Mouse (Mus musculus) stomach, postnatal 0 days (tissue): ENCODE results near the gene Olfr156. TPM values are rescaled to one million over a fixed set of nuclear protein-coding genes. Genes with fewer than 3 reads are reported as not detected.
"Not testable (repeated sequence)": the region's sequence is repeated elsewhere in the genome, so short reads cannot be mapped to it uniquely, and the experiment has no call there.

Source experiments
- ATAC-seq: fragments of 200-750 bp; cut with Nextera tagmentation; 2 replicates; pipeline ENCODE4 v1.8.0; 2017; ENCODE audit not compliant: low FRiP score, low TSS enrichment
- DNase-seq: peaks from one replicate; pipeline ENCODE4 v3.0.0-alpha.2; 2016; ENCODE audit warnings: low spot score
- H3K27ac ChIP-seq: fragments of 300-500 bp; sonication (generic); replicated peaks from 2 replicates; pipeline ENCODE4 v1.5.1; 2014; ENCODE audit warnings: mild to moderate bottlenecking, control low read depth
- H3K27me3 ChIP-seq: fragments of 300-500 bp; sonication (generic); 2 replicates; pipeline ENCODE4 v1.6.1; 2014; ENCODE audit warnings: low read length; ENCODE audit not compliant: control insufficient read depth, insufficient read depth
- H3K36me3 ChIP-seq: fragments of 300-500 bp; sonication (generic); 2 replicates; pipeline ENCODE4 v1.6.1; 2014; ENCODE audit warnings: low read length, mixed read lengths; ENCODE audit not compliant: control insufficient read depth, insufficient read depth
- H3K4me1 ChIP-seq: fragments of 300-500 bp; sonication (generic); replicated peaks from 2 replicates; pipeline ENCODE4 v1.6.1; 2014; ENCODE audit warnings: antibody characterized with exemption; ENCODE audit not compliant: control insufficient read depth, insufficient read depth
- H3K4me2 ChIP-seq: fragments of 300-500 bp; sonication (generic); replicated peaks from 2 replicates; pipeline ENCODE4 v1.6.1; 2014; ENCODE audit warnings: low read depth, mild to moderate bottlenecking, control low read depth, moderate library complexity
- H3K4me3 ChIP-seq: fragments of 300-500 bp; sonication (generic); 2 replicates; pipeline ENCODE4 v1.5.1; 2014; ENCODE audit warnings: low read depth, low read length, control low read depth
- H3K9ac ChIP-seq: fragments of 300-500 bp; sonication (generic); 2 replicates; pipeline ENCODE4 v1.6.1; 2014; ENCODE audit warnings: mild to moderate bottlenecking, low read length, control low read depth, mixed read lengths
- H3K9me3 ChIP-seq: fragments of 300-500 bp; sonication (generic); 2 replicates; pipeline ENCODE4 v1.6.1; 2016; ENCODE audit warnings: low read length; ENCODE audit not compliant: control insufficient read depth
- CTCF ChIP-seq: IDR thresholded peaks from 2 replicates; pipeline ENCODE4 v1.5.1; 2016; ENCODE audit warnings: antibody characterized with exemption, low read depth, mild to moderate bottlenecking, moderate library complexity
- EP300 ChIP-seq: optimal IDR thresholded peaks from 2 replicates; pipeline ENCODE3; 2016; ENCODE audit warnings: antibody characterized with exemption
- WGBS: fragments of 180-500 bp; shearing (Covaris S2); extraction: QIAGEN DNeasy Blood & Tissue Kit; methylation state at CpG from one replicate; pipeline ENCODE4 v1.1.7; 2014; 5-methylcytosine and 5-hydroxymethylcytosine counted together
- polyA plus RNA-seq: library from polyadenylated mRNA; unstranded; fragments of >200 nt; fragmentation: Nextera tagmentation; extraction: Ambion mirVana; gene quantifications from 2 replicates; pipeline ENCODE4 v1.2.1, GENCODE M21; 2015

Gene Olfr156
- polyA plus RNA-seq, 1 experiment from 2014 or later = not detected

DNA sequence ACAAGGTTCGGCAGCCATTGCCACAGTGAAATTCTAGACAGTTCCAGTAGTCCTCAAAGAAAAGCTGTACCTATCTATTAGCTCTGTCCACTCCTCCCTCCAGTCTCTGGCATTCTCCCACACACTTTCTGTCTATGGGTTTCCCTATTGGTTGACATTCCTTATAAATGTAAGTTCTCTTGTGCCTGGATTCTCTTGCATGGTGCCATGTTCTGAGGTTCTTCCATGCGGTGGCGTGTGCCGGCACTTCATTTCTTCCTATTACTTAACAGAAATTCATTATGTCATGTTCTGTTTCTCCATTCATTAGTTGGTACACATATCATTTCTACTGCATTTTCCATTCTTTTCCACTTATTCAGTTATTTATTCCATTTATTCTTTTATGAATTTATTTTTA, 5.1 kb upstream of the Olfr156 start:
- WGBS = 82% methylated on average over 4 of the region's 4 CpGs
- H3K9me3 ChIP-seq = no peaks in the 10 kb centered on the region
- H3K4me3 ChIP-seq = no peak overlapping the region
- DNase-seq (no peak), ATAC-seq (no peak)
- H3K9ac ChIP-seq = no peak overlapping the region
- no peak overlapping the region for H3K27ac ChIP-seq
- no peaks in the 10 kb centered on the region for H3K4me1 ChIP-seq
- H3K36me3 ChIP-seq = no peaks in the 10 kb centered on the region
- H3K27me3 ChIP-seq = no peaks in the 10 kb centered on the region
- TF ChIP-seq CTCF = no peak
- no peak for TF ChIP-seq EP300
- no peak overlapping the region for H3K4me2 ChIP-seq

DNA sequence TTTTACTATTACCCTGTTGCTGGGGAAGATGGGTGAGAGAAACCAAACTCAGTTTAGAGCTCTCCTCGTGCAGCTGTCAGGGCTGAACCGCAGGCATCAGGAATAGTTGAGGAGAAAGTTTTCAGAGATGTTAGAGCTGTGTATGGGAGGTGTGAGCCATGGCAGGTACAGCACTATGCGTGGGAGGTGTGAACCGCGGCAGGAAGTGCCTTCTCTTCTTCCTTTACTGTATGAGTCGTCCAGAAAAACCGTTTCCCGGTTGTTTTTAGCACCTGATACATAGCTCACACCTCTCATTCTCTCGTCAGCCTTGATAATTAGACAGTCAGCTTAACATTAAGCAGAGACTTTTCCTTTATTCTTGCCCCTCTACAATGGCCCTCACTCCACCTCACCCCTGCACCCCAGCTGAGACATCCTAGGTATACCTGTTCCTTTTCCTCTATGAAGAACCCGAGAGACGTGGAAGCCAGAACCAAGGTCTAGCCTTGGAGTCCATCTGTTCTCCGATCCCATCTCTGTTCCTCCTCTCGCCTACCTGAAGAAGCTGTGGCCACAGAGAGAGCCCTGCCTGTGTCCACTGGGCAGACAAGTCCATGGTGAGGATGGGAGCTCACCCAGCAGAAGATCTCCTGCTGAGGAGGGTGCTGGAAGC, 672 bp downstream of the Olfr156 start:
- Histone ChIP-seq H3K36me3 (no peaks in the 10 kb centered on the region), H3K27me3 (no peaks in the 10 kb centered on the region), H3K4me1 (no peaks in the 10 kb centered on the region), H3K27ac (no peak overlapping the region), H3K4me2 (no peak overlapping the region), H3K9me3 (no peaks in the 10 kb centered on the region), H3K9ac (no peak overlapping the region), H3K4me3 (no peak overlapping the region)
- DNase-seq (no peak), ATAC-seq (no peak)
- 80% methylated on average over 13 of the region's 13 CpGs for WGBS
- no peak for TF ChIP-seq EP300
- TF ChIP-seq CTCF = no peak

DNA sequence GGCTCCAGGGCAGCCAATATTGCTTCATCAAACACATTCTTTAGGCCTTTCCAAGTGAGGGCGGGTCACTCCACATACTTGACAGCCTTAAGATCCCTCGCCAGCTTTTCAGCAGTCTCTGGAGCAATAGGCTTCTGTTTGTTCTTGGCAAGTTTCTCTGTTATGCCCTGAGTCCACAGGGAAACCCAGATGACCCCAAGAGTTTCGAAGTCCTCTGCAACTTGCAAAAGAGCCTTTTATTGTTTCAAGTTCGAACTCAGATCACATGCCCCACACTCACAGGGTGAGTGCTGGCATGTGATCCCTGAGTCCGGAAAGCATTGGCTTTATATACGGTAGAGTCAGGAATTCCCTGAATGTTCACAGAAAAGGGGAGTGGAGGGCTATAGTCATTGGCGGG, 24.8 kb downstream of the Olfr156 start:
- Histone ChIP-seq H3K4me3 (no peak overlapping the region), H3K27me3 (no peaks in the 10 kb centered on the region), H3K9ac (no peak overlapping the region), H3K36me3 (no peaks in the 10 kb centered on the region), H3K4me2 (no peak overlapping the region), H3K4me1 (no peaks in the 10 kb centered on the region), H3K9me3 (no peaks in the 10 kb centered on the region; the same call in 1 of the 2 replicates), H3K27ac (no peak overlapping the region)
- ATAC-seq = no peak
- DNase-seq = no peak
- 63% methylated on average over 7 of the region's 7 CpGs for WGBS
- TF ChIP-seq EP300 (no peak), CTCF (no peak)

DNA sequence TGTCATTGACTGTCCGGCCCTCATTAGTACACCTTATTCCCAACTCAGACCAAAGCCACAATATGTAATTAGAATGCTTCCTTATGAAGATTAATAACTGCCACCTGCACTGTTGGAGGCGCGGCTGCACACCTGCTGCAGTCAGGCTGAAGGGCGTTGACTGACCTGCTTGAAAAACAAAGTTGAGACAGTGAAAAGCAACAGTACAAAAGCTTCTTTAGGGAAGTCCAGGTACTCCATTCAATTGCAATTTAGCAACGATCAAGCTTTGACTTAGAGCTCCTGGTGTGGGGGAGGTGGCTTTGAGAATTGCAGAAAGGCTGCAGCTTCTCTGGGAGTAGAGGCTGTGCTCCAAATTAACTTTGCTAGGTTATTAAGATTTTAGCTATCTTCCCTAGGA, 27.9 kb downstream of the Olfr156 start:
- WGBS = 67% methylated on average over 5 of the region's 5 CpGs
- not testable (repeated sequence) for H3K4me1 ChIP-seq, ATAC-seq

DNA sequence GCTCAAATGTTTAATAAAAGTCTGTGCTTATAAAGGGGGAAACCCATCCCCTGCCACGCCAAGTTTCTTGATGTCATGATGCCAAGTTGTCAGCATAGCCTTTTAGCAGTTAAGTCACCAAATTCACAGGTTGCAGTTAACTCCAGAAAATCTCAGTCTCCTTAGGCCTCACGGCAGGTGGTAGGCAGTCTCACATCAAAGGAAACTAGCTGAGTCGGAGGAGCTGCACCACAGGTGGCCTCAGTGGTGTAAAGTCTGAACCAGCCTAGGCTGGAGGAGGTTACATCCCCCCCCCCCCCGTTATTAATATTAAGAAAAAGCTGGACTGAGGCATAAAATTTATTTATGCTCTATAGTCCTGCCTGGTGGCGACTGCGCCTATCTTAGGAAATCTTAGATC, 28.4 kb downstream of the Olfr156 start:
- Histone ChIP-seq H3K27ac (no peak overlapping the region), H3K9ac (no peak overlapping the region), H3K9me3 (no peaks in the 10 kb centered on the region), H3K4me3 (no peak overlapping the region), H3K27me3 (no peaks in the 10 kb centered on the region), H3K36me3 (no peaks in the 10 kb centered on the region), H3K4me1 (no peaks in the 10 kb centered on the region), H3K4me2 (no peak overlapping the region)
- ATAC-seq (no peak), DNase-seq (no peak)
- TF ChIP-seq CTCF (no peak), EP300 (no peak)
- WGBS = 69% methylated on average over 6 of the region's 6 CpGs

More for the DNA sequence above, 27.9 kb downstream of the Olfr156 start:
- not testable (repeated sequence) for H3K4me2 ChIP-seq, H3K27me3 ChIP-seq, H3K27ac ChIP-seq, H3K9me3 ChIP-seq, H3K36me3 ChIP-seq, DNase-seq, H3K9ac ChIP-seq, H3K4me3 ChIP-seq

DNA sequence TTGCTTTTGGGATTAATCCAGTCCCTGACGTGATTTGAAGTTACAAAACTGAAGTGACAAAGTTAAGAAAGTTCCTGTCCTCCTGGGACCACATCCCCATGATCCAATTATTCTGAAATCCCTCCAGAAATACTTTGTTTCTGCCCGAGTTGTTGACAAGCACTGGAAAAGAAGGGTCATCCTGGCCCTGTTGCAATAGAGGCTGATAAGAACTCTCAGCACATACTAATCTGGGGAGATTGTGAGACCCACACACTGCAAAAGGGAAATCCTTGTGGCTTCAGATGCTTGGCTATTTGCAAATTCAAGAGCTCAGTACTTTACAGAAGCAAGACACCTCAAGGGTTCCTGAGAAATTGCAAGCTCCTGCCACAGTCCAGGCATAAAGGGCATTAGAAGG, 51.4 kb downstream of the Olfr156 start:
- Histone ChIP-seq H3K9me3 (no peaks in the 10 kb centered on the region), H3K36me3 (no peaks in the 10 kb centered on the region), H3K9ac (no peak overlapping the region), H3K4me2 (no peak overlapping the region), H3K27me3 (no peaks in the 10 kb centered on the region), H3K4me3 (no peak overlapping the region), H3K27ac (no peak overlapping the region), H3K4me1 (no peaks in the 10 kb centered on the region)
- WGBS = 39% methylated on average over 2 of the region's 2 CpGs
- no peak for ATAC-seq
- no peak for TF ChIP-seq EP300
- no peak for TF ChIP-seq CTCF
- DNase-seq = no peak
